Mouse (Mus musculus) testis, adult 2 months (tissue): ENCODE measurements at regions not wholly inside any gene's neighbourhood (a gene's known extent, or its start where the extent isn't known, plus 50 kb on each side); places are given as distances from the start of the nearest gene placed in this dataset.

Experiments
- CTCF ChIP-seq: fragments of 200-500 bp; IDR thresholded peaks from 2 replicates; pipeline ENCODE4 v1.5.1; 2012; ENCODE audit warnings: low read depth, mild to moderate bottlenecking, inconsistent platforms, low read length, moderate library complexity; ENCODE audit not compliant: control insufficient read depth, insufficient read depth, insufficient replicate concordance
- POLR2A ChIP-seq: fragments of 200-500 bp; IDR thresholded peaks from 2 replicates; pipeline ENCODE4 v1.6.1; 2012; ENCODE audit warnings: low read depth, mild to moderate bottlenecking, inconsistent platforms, low read length, moderate library complexity; ENCODE audit not compliant: control insufficient read depth

- TF ChIP-seq CTCF = no peak
- TF ChIP-seq POLR2A = no peak
These were observed 135.5 kb downstream of the Ppp4r2 start for GRCm38 (mm10) chr6:100968960-100969359.
